Comparison of ENCODE assay signal across 8 mouse cellular contexts in genomic region chr2:25400764-25401163, GRCm38 (mm10). TPM values are rescaled to one million over a fixed set of nuclear protein-coding genes. Genes with fewer than 3 reads are reported as not detected.
DNase-seq lines count a peak whose midpoint lies in the region; ATAC-seq and TF ChIP-seq lines count a peak whose summit lies in the region.

No protein-coding gene starts in this region.

- no peak overlapping the region for H3K4me2 ChIP-seq in liver, embryonic 14.5 days (ENCODE audit: low read depth)
- peak overlapping the region; percentile 46 for H3K4me2 ChIP-seq in neural tube, embryonic 14.5 days (ENCODE audit: low read depth, low read length)

- no peak overlapping the region for H3K9ac ChIP-seq in liver, embryonic 14.5 days (replicated peaks)
- H3K9ac ChIP-seq in neural tube, embryonic 14.5 days (replicated peaks; ENCODE audit: low read depth, low read length), result no peak overlapping the region

- no peaks in the 10 kb centered on the region for H3K36me3 ChIP-seq in liver, embryonic 14.5 days (replicated peaks; ENCODE audit: control insufficient read depth, insufficient read depth, low read depth)
- H3K36me3 ChIP-seq in neural tube, embryonic 14.5 days (ENCODE audit: control insufficient read depth, insufficient read depth, low read length), result no peaks in the 10 kb centered on the region

- ATAC-seq in liver, embryonic 14.5 days (ENCODE audit: insufficient read depth), result no peak
- ATAC-seq in neural tube, embryonic 14.5 days (ENCODE audit: low read depth), result no peak

- TF ChIP-seq CTCF in liver, embryonic 14.5 days (IDR thresholded peaks at IDR 0.05; ENCODE audit: low read depth), result peak; percentile 76

- no peak for TF ChIP-seq EP300 in liver, embryonic 14.5 days (IDR thresholded peaks at IDR 0.05; ENCODE audit: low read depth)

- H3K27me3 ChIP-seq in liver, embryonic 14.5 days (ENCODE audit: control insufficient read depth, insufficient read depth, low read length), result peaks cover 76% of the 10 kb centered on the region
- peaks cover 34% of the 10 kb centered on the region for H3K27me3 ChIP-seq in neural tube, embryonic 14.5 days (ENCODE audit: control insufficient read depth, insufficient read depth, low read length)

- H3K4me1 ChIP-seq in liver, embryonic 14.5 days (replicated peaks; ENCODE audit: control insufficient read depth in 2 of 2, insufficient read depth in 2 of 2, low read length in 1 of 2), result no peaks in the 10 kb centered on the region; a peak in 1 of 4 replicates
- H3K4me1 ChIP-seq in neural tube, embryonic 14.5 days (ENCODE audit: control insufficient read depth, insufficient read depth, low read length), result peaks cover 27% of the 10 kb centered on the region

- H3K27ac ChIP-seq in liver, embryonic 14.5 days, result no peak overlapping the region
- H3K27ac ChIP-seq in neural tube, embryonic 14.5 days (ENCODE audit: low read depth, low read length), result no peak overlapping the region

- WGBS in liver, embryonic 14.5 days (ENCODE audit: insufficient replicate concordance), result 4% methylated on average over 17 of the region's 17 CpGs
- 3% methylated on average over 17 of the region's 17 CpGs for WGBS in neural tube, embryonic 14.5 days

- peak; percentile 57 to 74 for DNase-seq in layer of hippocampus, postnatal 10 days (ENCODE audit: low spot score in 2 of 2)
- no peak for DNase-seq in layer of hippocampus, adult 9-11 months
- peak; percentile 75 for DNase-seq in cerebellum, adult 9-10 months
- DNase-seq in gastrocnemius, adult 8-10 months (ENCODE audit: low spot score in 2 of 2), result peak; percentile 45 to 64
- DNase-seq in induced T-regulatory cell, adult 2 months (ENCODE audit: low read depth), result peak; percentile 49
- peak in 1 of 3 experiments; percentile 28 for DNase-seq in liver, embryonic 14.5 days (ENCODE audit: low read depth in 3 of 3, low spot score in 3 of 3)
- DNase-seq in thymus, postnatal 4 days, result peak; percentile 67

- H3K4me3 ChIP-seq in liver, embryonic 14.5 days (ENCODE audit: insufficient read depth in 1 of 2, low read depth in 2 of 2, low read length in 2 of 2), result no peak overlapping the region
- H3K4me3 ChIP-seq in neural tube, embryonic 14.5 days (ENCODE audit: low read depth, low read length), result peak overlapping the region; percentile 9; the same call in 1 of the 2 replicates

- H3K9me3 ChIP-seq in liver, embryonic 14.5 days (ENCODE audit: control insufficient read depth, low read length), result no peaks in the 10 kb centered on the region
- H3K9me3 ChIP-seq in neural tube, embryonic 14.5 days (ENCODE audit: control insufficient read depth, low read length), result no peaks in the 10 kb centered on the region

RNA-seq across cellular contexts. Expression of gene Npdc1, which starts 1.6 kb away (rescaled TPM):
- total RNA-seq in layer of hippocampus, postnatal 10 days (2021), result 100 to 1,000 TPM; 416 to 446 TPM
- total RNA-seq in gastrocnemius, adult 8-10 months (2022), result 10 to 100 TPM; 12.6 to 19.9 (median 15.7) TPM
- 3.4 and 3.9 TPM in 2 replicates for polyA plus RNA-seq in liver, embryonic 14.5 days (2012; rRNA removed)
- 2.4 and 2.7 TPM in 2 replicates for polyA plus RNA-seq in liver, embryonic 14.5 days (2014; fragmentation: Nextera tagmentation; extraction: Ambion mirVana)
- 397 and 496 TPM in 2 replicates for polyA plus RNA-seq in neural tube, embryonic 14.5 days (2014; fragmentation: Nextera tagmentation; extraction: Ambion mirVana)

RNA-seq across cellular contexts. Expression of gene Entpd2, which starts 5.1 kb away (rescaled TPM):
- total RNA-seq in layer of hippocampus, postnatal 10 days (2021), result 10 to 100 TPM; 26.1 to 26.6 TPM
- total RNA-seq in gastrocnemius, adult 8-10 months (2022), result 1 to 10 TPM; 3.8 to 8.0 (median 6.2) TPM
- polyA plus RNA-seq in liver, embryonic 14.5 days (2012; rRNA removed), result 0.18 and 0.30 TPM in 2 replicates
- 0.23 TPM in 1 of 2 replicates, not detected in the other for polyA plus RNA-seq in liver, embryonic 14.5 days (2014; fragmentation: Nextera tagmentation; extraction: Ambion mirVana)
- polyA plus RNA-seq in neural tube, embryonic 14.5 days (2014; fragmentation: Nextera tagmentation; extraction: Ambion mirVana), result 1.6 and 10.6 TPM in 2 replicates

RNA-seq across cellular contexts. Expression of gene Fut7, which starts 22.3 kb away (rescaled TPM):
- total RNA-seq in layer of hippocampus, postnatal 10 days (2021), result under 1 TPM; 0.33 to 0.78 TPM
- not detected for total RNA-seq in gastrocnemius, adult 8-10 months (2022)
- polyA plus RNA-seq in liver, embryonic 14.5 days (2012; rRNA removed), result 0.55 and 0.58 TPM in 2 replicates
- polyA plus RNA-seq in liver, embryonic 14.5 days (2014; fragmentation: Nextera tagmentation; extraction: Ambion mirVana), result 0.34 and 0.90 TPM in 2 replicates
- 0.17 and 0.23 TPM in 2 replicates for polyA plus RNA-seq in neural tube, embryonic 14.5 days (2014; fragmentation: Nextera tagmentation; extraction: Ambion mirVana)

RNA-seq across cellular contexts. Expression of gene Abca2, which starts 27.7 kb away (rescaled TPM):
- total RNA-seq in layer of hippocampus, postnatal 10 days (2021), result 100 to 1,000 TPM; 107 to 118 TPM
- 10 to 100 TPM; 14.6 to 19.4 (median 16.0) TPM for total RNA-seq in gastrocnemius, adult 8-10 months (2022)
- polyA plus RNA-seq in liver, embryonic 14.5 days (2012; rRNA removed), result 2.4 and 2.5 TPM in 2 replicates
- polyA plus RNA-seq in liver, embryonic 14.5 days (2014; fragmentation: Nextera tagmentation; extraction: Ambion mirVana), result 0.91 and 1.1 TPM in 2 replicates
- 16.2 and 17.0 TPM in 2 replicates for polyA plus RNA-seq in neural tube, embryonic 14.5 days (2014; fragmentation: Nextera tagmentation; extraction: Ambion mirVana)

RNA-seq across cellular contexts. Expression of gene Sapcd2, which starts 28.6 kb away (rescaled TPM):
- 10 to 100 TPM; 16.0 to 18.3 TPM for total RNA-seq in layer of hippocampus, postnatal 10 days (2021)
- total RNA-seq in gastrocnemius, adult 8-10 months (2022), result not detected
- 20.1 and 21.5 TPM in 2 replicates for polyA plus RNA-seq in liver, embryonic 14.5 days (2012; rRNA removed)
- 17.9 and 20.5 TPM in 2 replicates for polyA plus RNA-seq in liver, embryonic 14.5 days (2014; fragmentation: Nextera tagmentation; extraction: Ambion mirVana)
- polyA plus RNA-seq in neural tube, embryonic 14.5 days (2014; fragmentation: Nextera tagmentation; extraction: Ambion mirVana), result 6.9 and 7.8 TPM in 2 replicates

Comparison
In these comparisons a context has a peak if more than half of its experiments do, and no peak if none do; other contexts are left out.
1. RNA of gene Npdc1, which starts 1.6 kb away (total RNA-seq): 416 to 446 TPM in layer of hippocampus, postnatal 10 days; 12.6 to 19.9 TPM in gastrocnemius, adult 8-10 months; every median in the first group is over 10 times any median in the second.